Mouse (Mus musculus) cerebellum, adult 2 months (tissue): Measurements from ENCODE around the gene Rpl32. TPM values are rescaled to one million over a fixed set of nuclear protein-coding genes. Genes with fewer than 3 reads are reported as not detected.

Experiments used
- DNase-seq, 2 experiments: peaks; one replicate each; pipeline ENCODE4 v3.0.0; 2021
- H3K27ac ChIP-seq: fragments of 200-500 bp; 2 replicates; pipeline ENCODE4 v1.5.1; 2012; ENCODE audit warnings: low read length, control low read depth, inconsistent platforms; ENCODE audit not compliant: insufficient read depth
- H3K27me3 ChIP-seq: fragments of 200-500 bp; 2 replicates; pipeline ENCODE4 v1.6.1; 2012; ENCODE audit warnings: inconsistent platforms, mild to moderate bottlenecking, low read length, moderate library complexity; ENCODE audit not compliant: control insufficient read depth, insufficient read depth
- H3K4me1 ChIP-seq: fragments of 200-500 bp; 2 replicates; pipeline ENCODE4 v1.6.1; 2011; ENCODE audit warnings: low read length; ENCODE audit not compliant: control insufficient read depth, insufficient read depth
- H3K4me3 ChIP-seq: fragments of 200-500 bp; replicated peaks from 2 replicates; pipeline ENCODE3; 2011; ENCODE audit warnings: mild to moderate bottlenecking, low read depth, low read length, control low read depth; ENCODE audit not compliant: insufficient read depth
- CTCF ChIP-seq: fragments of 200-500 bp; IDR thresholded peaks from 2 replicates; pipeline ENCODE4 v1.5.1; 2011; ENCODE audit warnings: low read depth, mild to moderate bottlenecking, control low read depth, low read length, moderate library complexity, borderline replicate concordance; ENCODE audit not compliant: insufficient read depth
- POLR2A ChIP-seq: fragments of 200-500 bp; IDR thresholded peaks from 2 replicates; pipeline ENCODE4 v1.6.1; 2011; ENCODE audit warnings: low read length, control low read depth, borderline replicate concordance; ENCODE audit not compliant: insufficient read depth
- WGBS: fragments of 180-500 bp; shearing (Covaris S2); methylation state at CpG from one replicate; pipeline ENCODE4 v1.1.7; 2018; 5-methylcytosine and 5-hydroxymethylcytosine counted together
- polyA plus RNA-seq: library from polyadenylated mRNA; depleted of rRNA; stranded (reverse); fragments of >200 nt; gene quantifications from 2 replicates; pipeline ENCODE4 v1.2.3, GENCODE M21; 2012

Gene Rpl32
- polyA plus RNA-seq, 1 experiment, result 720 TPM

DNA sequence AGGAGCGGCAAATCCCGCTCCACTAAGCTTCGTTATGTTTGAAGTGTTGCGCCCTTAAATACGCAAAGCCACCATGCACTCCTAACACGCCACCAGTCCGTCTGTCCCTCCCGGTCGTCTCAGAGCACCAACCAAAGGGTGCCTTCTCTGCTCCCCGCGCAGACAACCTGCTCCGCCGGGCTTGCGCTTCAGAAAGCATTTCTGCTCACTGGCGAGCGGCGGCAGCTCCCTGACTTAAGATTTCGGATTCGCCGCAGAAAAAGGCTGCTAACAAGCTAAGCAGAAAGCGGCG, 405 bp downstream of the Rpl32 start:
- TF ChIP-seq POLR2A (no peak), CTCF (no peak)
- under 1% methylated on average over 22 of the region's 22 CpGs for WGBS
- no peaks in the 10 kb centered on the region for H3K27me3 ChIP-seq
- DNase-seq, result no peak
- H3K4me3 ChIP-seq, result peak overlapping the region; percentile 71
- H3K27ac ChIP-seq, result peak overlapping the region; percentile 35; the same call in 1 of the 2 replicates
- H3K4me1 ChIP-seq, result peaks cover 12% of the 10 kb centered on the region

- no peak overlapping the region for H3K27ac ChIP-seq
- no peak for DNase-seq
- H3K4me3 ChIP-seq, result peak overlapping the region; percentile 71
- H3K4me1 ChIP-seq, result peaks cover 12% of the 10 kb centered on the region
- WGBS, result 1% methylated on average over 15 of the region's 15 CpGs
- no peaks in the 10 kb centered on the region for H3K27me3 ChIP-seq
- TF ChIP-seq POLR2A (no peak), CTCF (no peak)
Measured at GRCm38 (mm10) chr6:115807464-115808195, 917 bp downstream of the Rpl32 start.

GRCm38 (mm10) chr6:115804432-115805192, 3.9 kb downstream of the Rpl32 start:
- H3K4me3 ChIP-seq, result no peak overlapping the region
- no peak for DNase-seq
- 61% methylated on average over 10 of the region's 10 CpGs for WGBS

DNA sequence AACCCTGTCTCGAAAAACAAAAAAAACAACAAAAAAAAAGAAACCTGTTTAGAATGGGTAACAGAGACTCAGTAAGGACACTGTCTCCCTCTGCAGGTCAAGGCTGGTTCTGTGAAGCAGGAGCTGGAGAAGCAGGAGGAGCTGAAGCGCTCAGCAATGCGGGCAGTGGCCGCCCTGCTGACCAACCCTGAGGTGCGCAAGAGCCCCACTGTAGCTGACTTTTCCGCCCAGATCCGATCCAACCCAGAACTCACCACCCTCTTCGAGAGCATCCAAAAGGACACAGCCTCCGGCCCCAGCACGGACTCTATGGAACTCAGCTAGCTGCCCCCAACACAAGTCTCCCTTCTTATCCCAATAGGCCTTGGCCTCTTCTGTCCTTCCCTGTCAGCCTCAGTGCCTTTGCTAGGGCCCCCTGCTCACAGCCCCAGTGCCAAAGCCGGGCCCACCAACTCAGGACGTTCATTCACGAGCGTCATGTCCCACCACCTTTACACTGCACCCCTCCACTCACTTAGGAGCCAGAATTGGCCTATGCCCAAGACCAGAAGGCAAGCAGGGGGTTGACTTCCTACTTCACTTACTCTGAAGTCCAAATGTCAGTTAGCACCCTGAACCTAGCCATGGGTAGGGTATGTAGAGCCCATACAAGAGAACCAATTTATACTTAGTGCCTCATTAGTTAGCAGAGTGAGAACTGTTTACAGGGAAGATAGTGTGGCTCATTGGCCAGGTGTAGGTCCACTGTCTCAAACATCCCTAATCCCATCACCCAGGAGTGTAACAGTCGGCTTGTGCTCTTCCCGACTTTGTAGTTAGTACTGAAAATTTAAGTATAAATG, 4.8 kb downstream of the Rpl32 start:
- H3K27me3 ChIP-seq, result no peaks in the 10 kb centered on the region
- H3K27ac ChIP-seq, result no peak overlapping the region
- WGBS, result 31% methylated on average over 16 of the region's 16 CpGs
- TF ChIP-seq CTCF (peak; percentile 75), POLR2A (no peak)
- H3K4me1 ChIP-seq, result peaks cover 12% of the 10 kb centered on the region
- DNase-seq, result peak; percentile 65 to 76
- H3K4me3 ChIP-seq, result no peak overlapping the region

More at GRCm38 (mm10) chr6:115804432-115805192, 3.9 kb downstream of the Rpl32 start:
- peaks cover 12% of the 10 kb centered on the region for H3K4me1 ChIP-seq
- no peaks in the 10 kb centered on the region for H3K27me3 ChIP-seq
- H3K27ac ChIP-seq, result no peak overlapping the region
- TF ChIP-seq CTCF, result no peak
- TF ChIP-seq POLR2A, result no peak

GRCm38 (mm10) chr6:115801811-115802210, 6.7 kb downstream of the Rpl32 start:
- H3K27me3 ChIP-seq, result no peaks in the 10 kb centered on the region
- peaks cover 6% of the 10 kb centered on the region for H3K4me1 ChIP-seq
- TF ChIP-seq POLR2A (no peak), CTCF (no peak)
- H3K27ac ChIP-seq, result no peak overlapping the region
- 89% methylated on average over 3 of the region's 3 CpGs for WGBS
- DNase-seq, result no peak
- H3K4me3 ChIP-seq, result no peak overlapping the region

- Histone ChIP-seq H3K27me3 (no peaks in the 10 kb centered on the region), H3K4me1 (peaks cover 19% of the 10 kb centered on the region), H3K4me3 (peak overlapping the region; percentile 41), H3K27ac (peak overlapping the region; percentile 53)
- DNase-seq, result peak; percentile 71 to 80
- WGBS, result 16% methylated on average over 21 of the region's 21 CpGs
- no peak for TF ChIP-seq CTCF
- no peak for TF ChIP-seq POLR2A
Measured at GRCm38 (mm10) chr6:115792691-115793215, 15.8 kb downstream of the Rpl32 start.
